In the genomic region with DNA sequence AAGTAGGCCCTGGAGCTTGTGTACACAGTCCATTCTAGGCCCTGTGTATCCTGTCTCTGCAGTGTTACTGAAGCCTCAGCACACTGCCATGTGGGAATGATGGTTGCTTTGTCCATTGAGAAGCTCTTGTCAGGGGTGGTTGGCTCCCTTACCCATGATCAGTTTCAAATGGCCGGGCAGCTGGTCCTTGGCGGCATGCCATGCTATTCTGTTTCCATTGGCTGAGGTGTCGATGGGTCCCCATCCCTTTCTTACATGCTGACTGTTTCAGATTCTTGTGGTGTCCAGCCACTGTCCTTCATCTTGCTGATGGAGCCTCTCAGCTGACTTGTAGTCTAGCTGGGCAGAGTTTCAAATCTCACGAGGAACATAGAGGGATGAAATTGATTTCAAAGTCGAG, we compare ENCODE assay signal across 20 mouse cellular contexts.
A peak's percentile ranks its signal among the peaks of the same experiment; 100 is the strongest.
DNase-seq lines count a peak whose midpoint lies in the region; TF ChIP-seq lines count a peak whose summit lies in the region.
"Had no signal": no experiment of that assay in that cellular context is flagged by ENCODE, and none has a peak within 500 bp of the region (broad histone marks: within the 10 kb centered on the region; RNA-seq: fewer than 3 reads in every experiment).

No protein-coding gene starts in this region.

- H3K4me3 ChIP-seq in gastrocnemius, adult 2 months = no peak overlapping the region
- H3K4me3 ChIP-seq: forebrain, embryonic 10.5 days; forebrain, embryonic 13.5 days; heart, embryonic 12.5 days; heart, embryonic 15.5 days; hindbrain, embryonic 15.5 days had no signal

- no peak overlapping the region for H3K27ac ChIP-seq in gastrocnemius, adult 2 months
- H3K27ac ChIP-seq: forebrain, embryonic 10.5 days; forebrain, embryonic 13.5 days; heart, embryonic 15.5 days; hindbrain, embryonic 15.5 days had no signal

- no peak for TF ChIP-seq CTCF in gastrocnemius, adult 2 months (IDR thresholded peaks at IDR 0.05)

- intact Hi-C loops in gastrocnemius, adult 2 months (cut with DNase I) = no loop called here
- intact Hi-C loops in gastrocnemius, postnatal 14 days (cut with DNase I; ENCODE audit: low total_unique reads) = no loop called here
- intact Hi-C loops in left cerebral cortex, postnatal 4 days (cut with DNase I) = no loop called here

- DNase-seq in cerebellum, postnatal 10 days = peak; percentile 77 to 78
- DNase-seq in cerebellum, adult 9-10 months = no peak
- peak; percentile 26 for DNase-seq in gastrocnemius, adult 2 months
- no peak for DNase-seq in gastrocnemius, postnatal 14 days
- DNase-seq in left cerebral cortex, postnatal 4 days = peak; percentile 71
- DNase-seq in left cerebral cortex, adult 9 months (ENCODE audit: low spot score in 2 of 2) = no peak
- peak; percentile 85 for DNase-seq in Muller cell, postnatal 12 days (ENCODE audit: inconsistent ontology term)
- DNase-seq: adrenal gland, adult 2 months; adrenal gland, postnatal 14 days; B cell, adult 2 months; gastrocnemius, postnatal 25 days; heart, adult 18-20 months; heart, postnatal 10 days; heart, postnatal 36 days; kidney, adult 2 months had no signal

Comparison
In these comparisons a context has a peak if more than half of its experiments do, and no peak if none do; other contexts are left out.
1. DNase-seq: peak in cerebellum, postnatal 10 days (2 of 2), gastrocnemius, adult 2 months (single experiment), left cerebral cortex, postnatal 4 days (single experiment) and Muller cell, postnatal 12 days (single experiment); none in cerebellum, adult 9-10 months (single experiment), gastrocnemius, postnatal 14 days (single experiment) and left cerebral cortex, adult 9 months (0 of 2).